Mouse (Mus musculus) forebrain, embryonic 14.5 days (tissue): Measurements from ENCODE around the gene Tmem92. TPM values are rescaled to one million over a fixed set of nuclear protein-coding genes. Genes with fewer than 3 reads are reported as not detected.
"Not testable (repeated sequence)": the region's sequence is repeated elsewhere in the genome, so short reads cannot be mapped to it uniquely, and the experiment has no call there.

Experiments used
- ATAC-seq: fragments of 200-750 bp; cut with Nextera tagmentation; 2 replicates; pipeline ENCODE4 v1.8.0; 2017; ENCODE audit warnings: mild to moderate bottlenecking, moderate library complexity
- DNase-seq: peaks from one replicate; pipeline ENCODE4 v3.0.0-alpha.2; 2015; ENCODE audit warnings: low spot score
- H3K27ac ChIP-seq: fragments of 300-500 bp; sonication (generic); 2 replicates; pipeline ENCODE4 v1.5.1; 2014; ENCODE audit warnings: low read depth, mild to moderate bottlenecking, control low read depth, low read length, moderate library complexity
- H3K27me3 ChIP-seq: fragments of 300-500 bp; sonication (generic); replicated peaks from 2 replicates; pipeline ENCODE4 v1.6.1; 2014; ENCODE audit warnings: low read length, control low read depth, mixed read lengths; ENCODE audit not compliant: control insufficient read depth, insufficient read depth
- H3K36me3 ChIP-seq: fragments of 300-500 bp; sonication (generic); 2 replicates; pipeline ENCODE4 v1.6.1; 2014; ENCODE audit warnings: low read length, control low read depth; ENCODE audit not compliant: control insufficient read depth, insufficient read depth
- H3K4me1 ChIP-seq: fragments of 300-500 bp; sonication (generic); 2 replicates; pipeline ENCODE4 v1.6.1; 2014; ENCODE audit warnings: antibody characterized with exemption, low read length, control low read depth; ENCODE audit not compliant: control insufficient read depth, insufficient read depth
- H3K4me2 ChIP-seq: fragments of 300-500 bp; sonication (generic); 2 replicates; pipeline ENCODE4 v1.6.1; 2014; ENCODE audit warnings: mild to moderate bottlenecking, control low read depth, low read length
- H3K4me3 ChIP-seq: fragments of 300-500 bp; sonication (generic); 2 replicates; pipeline ENCODE4 v1.5.1; 2014; ENCODE audit warnings: low read depth, low read length, control low read depth
- H3K9ac ChIP-seq: fragments of 300-500 bp; sonication (generic); 2 replicates; pipeline ENCODE4 v1.6.1; 2014; ENCODE audit warnings: mild to moderate bottlenecking, low read length, control low read depth, moderate library complexity
- H3K9me3 ChIP-seq: fragments of 300-500 bp; sonication (generic); replicated peaks from 2 replicates; pipeline ENCODE4 v1.6.1; 2016; ENCODE audit warnings: low read length, control low read depth, mixed read lengths; ENCODE audit not compliant: control insufficient read depth
- WGBS: fragments of 180-500 bp; shearing (Covaris S2); extraction: QIAGEN DNeasy Blood & Tissue Kit; methylation state at CpG from one replicate; pipeline ENCODE4 v1.1.7; 2014; 5-methylcytosine and 5-hydroxymethylcytosine counted together
- polyA plus RNA-seq: library from polyadenylated mRNA; unstranded; fragments of >200 nt; fragmentation: Nextera tagmentation; extraction: Ambion mirVana; gene quantifications from 2 replicates; pipeline ENCODE4 v1.2.1, GENCODE M21; 2014

Tmem92 gene
- not detected in 2 replicates for polyA plus RNA-seq

DNA sequence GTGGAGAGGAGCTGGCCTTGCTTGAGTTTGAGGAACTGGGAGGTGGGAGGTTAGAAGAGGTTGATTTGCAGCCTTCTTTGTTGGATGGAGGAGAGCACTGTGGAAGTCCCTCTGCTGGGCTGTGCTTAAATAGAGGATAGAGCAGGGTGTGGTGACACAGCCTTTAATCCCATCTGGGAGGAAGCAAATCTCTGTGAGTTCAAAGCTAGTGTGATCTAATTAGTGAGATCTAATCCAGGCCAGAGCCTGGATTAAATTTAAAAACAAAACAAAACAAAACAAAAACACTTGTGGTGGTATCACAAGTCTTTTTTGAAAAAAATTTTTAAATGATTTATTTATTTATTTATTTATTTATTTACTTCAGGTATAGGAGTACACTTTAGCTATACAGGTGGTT, at the start of gene Tmem92:
Gene Tmem92 (minus strand): TSS at position 101 of the 400 bp plus-strand sequence.
- Histone ChIP-seq H3K4me1 (no peaks in the 10 kb centered on the region), H3K27me3 (no peaks in the 10 kb centered on the region), H3K27ac (no peak within 1 kb of the TSS), H3K9ac (no peak within 1 kb of the TSS), H3K4me2 (no peak within 1 kb of the TSS), H3K4me3 (no peak within 1 kb of the TSS), H3K9me3 (no peaks in the 10 kb centered on the region), H3K36me3 (no peaks in the 10 kb centered on the region)
- DNase-seq (no peak), ATAC-seq (no peak)

DNA sequence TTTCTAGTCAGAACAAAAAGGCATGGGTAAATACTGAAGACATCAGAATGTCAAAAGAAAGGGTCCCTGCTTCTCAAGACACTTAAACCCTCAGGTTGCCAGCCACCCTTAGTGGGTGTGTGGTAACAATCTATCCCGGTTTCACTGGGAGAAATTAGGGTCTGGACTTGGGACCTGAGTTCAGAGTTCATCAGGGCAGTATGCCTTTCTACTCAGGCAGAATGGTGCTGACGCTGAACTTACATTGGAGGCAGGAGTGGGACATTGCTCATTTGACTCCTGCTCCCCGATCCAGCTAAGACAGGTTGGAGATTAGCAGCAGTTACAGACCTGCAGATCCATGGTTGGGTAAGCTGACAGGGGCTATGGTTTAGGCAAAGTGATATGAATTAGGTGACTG, 46.5 kb upstream of the Tmem92 start:
- no peak for DNase-seq
- H3K9ac ChIP-seq = no peak overlapping the region
- H3K4me2 ChIP-seq = no peak overlapping the region
- no peak for ATAC-seq
- H3K4me1 ChIP-seq = no peaks in the 10 kb centered on the region
- H3K27ac ChIP-seq = no peak overlapping the region
- 74% methylated on average over 3 of the region's 3 CpGs for WGBS
- no peak overlapping the region for H3K4me3 ChIP-seq
- H3K27me3 ChIP-seq = no peaks in the 10 kb centered on the region
- no peaks in the 10 kb centered on the region for H3K36me3 ChIP-seq
- H3K9me3 ChIP-seq = no peaks in the 10 kb centered on the region

DNA sequence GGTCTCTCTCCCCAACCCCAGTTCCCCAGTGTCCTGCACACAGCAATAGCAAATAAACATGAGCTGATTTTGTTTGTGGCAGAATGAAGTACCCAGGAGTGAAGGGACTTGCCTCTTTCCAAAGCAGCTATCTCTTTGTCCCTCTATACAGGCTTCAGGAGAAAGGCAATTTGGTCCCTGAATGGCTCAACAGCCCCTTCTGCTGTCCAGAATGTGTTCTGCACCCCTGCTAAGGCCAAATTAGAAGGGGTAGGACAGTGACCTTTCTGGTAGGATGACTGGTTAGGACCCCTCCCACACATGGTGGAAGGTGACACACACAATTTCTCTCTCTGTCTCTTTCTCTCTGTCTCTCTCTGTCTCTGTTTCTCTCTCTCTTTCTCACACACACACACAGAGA, 36.9 kb upstream of the Tmem92 start:
- not testable (repeated sequence) for DNase-seq, H3K9ac ChIP-seq, ATAC-seq

GRCm38 (mm10) chr11:94818946-94819345, 36.4 kb upstream of the Tmem92 start:
- H3K36me3 ChIP-seq, H3K4me3 ChIP-seq, H3K27ac ChIP-seq, H3K4me2 ChIP-seq, H3K9ac ChIP-seq, H3K4me1 ChIP-seq, H3K9me3 ChIP-seq, ATAC-seq, H3K27me3 ChIP-seq: not testable (repeated sequence)
- peak; percentile 11 for DNase-seq

More for the DNA sequence above, 36.9 kb upstream of the Tmem92 start:
- H3K9me3 ChIP-seq, H3K27me3 ChIP-seq, H3K4me1 ChIP-seq, H3K4me3 ChIP-seq, H3K27ac ChIP-seq, H3K36me3 ChIP-seq, H3K4me2 ChIP-seq: not testable (repeated sequence)

DNA sequence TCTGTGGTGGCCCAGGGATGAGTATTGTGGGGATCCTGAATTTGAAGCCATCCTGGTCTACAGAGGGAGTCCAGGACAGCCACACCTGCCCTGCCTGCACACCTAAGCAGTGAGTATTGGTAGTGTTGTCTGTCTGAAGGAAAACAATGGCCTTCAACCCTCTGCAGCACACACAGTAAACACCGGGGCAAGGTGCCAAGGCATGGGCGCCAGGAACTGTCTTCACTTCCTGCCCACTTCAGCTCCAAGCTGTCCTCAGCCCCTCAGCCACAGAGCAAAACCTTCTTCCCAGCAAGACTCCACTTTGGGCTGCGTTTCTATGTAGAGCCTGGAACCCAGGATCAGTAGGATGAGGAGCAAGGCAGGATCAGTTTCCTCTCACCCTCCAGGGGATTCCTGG, 29.0 kb upstream of the Tmem92 start:
- WGBS = 85% methylated on average over 2 of the region's 3 CpGs
- H3K9me3 ChIP-seq, H3K36me3 ChIP-seq, H3K27ac ChIP-seq, H3K4me2 ChIP-seq, H3K9ac ChIP-seq, H3K4me1 ChIP-seq, DNase-seq, H3K4me3 ChIP-seq, ATAC-seq, H3K27me3 ChIP-seq: not testable (repeated sequence)

DNA sequence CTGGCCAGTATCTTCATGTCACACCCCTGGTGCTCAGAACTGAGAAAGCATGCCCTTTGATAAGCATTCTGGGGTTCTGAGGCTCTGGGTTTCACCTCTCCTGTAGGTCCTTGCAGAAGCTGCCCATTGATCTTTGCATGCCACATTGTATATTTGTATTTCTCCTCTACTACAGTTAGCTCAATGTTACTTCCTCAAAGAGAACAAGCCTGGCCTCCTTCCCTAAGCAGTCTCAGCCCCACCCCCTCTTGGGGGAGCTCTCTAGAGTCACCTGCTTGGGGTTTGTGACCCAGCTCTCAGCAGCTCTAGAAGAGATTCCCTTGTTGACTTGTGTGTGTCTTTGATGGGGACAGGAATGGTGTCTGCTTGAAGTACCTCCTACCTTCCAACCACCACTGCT, 9.2 kb upstream of the Tmem92 start:
- H3K27me3 ChIP-seq = no peaks in the 10 kb centered on the region
- no peak overlapping the region for H3K4me3 ChIP-seq
- H3K36me3 ChIP-seq = no peaks in the 10 kb centered on the region
- no peak overlapping the region for H3K4me2 ChIP-seq
- H3K9me3 ChIP-seq = no peaks in the 10 kb centered on the region
- no peak overlapping the region for H3K9ac ChIP-seq
- ATAC-seq (no peak), DNase-seq (no peak)
- H3K4me1 ChIP-seq = no peaks in the 10 kb centered on the region
- no peak overlapping the region for H3K27ac ChIP-seq

DNA sequence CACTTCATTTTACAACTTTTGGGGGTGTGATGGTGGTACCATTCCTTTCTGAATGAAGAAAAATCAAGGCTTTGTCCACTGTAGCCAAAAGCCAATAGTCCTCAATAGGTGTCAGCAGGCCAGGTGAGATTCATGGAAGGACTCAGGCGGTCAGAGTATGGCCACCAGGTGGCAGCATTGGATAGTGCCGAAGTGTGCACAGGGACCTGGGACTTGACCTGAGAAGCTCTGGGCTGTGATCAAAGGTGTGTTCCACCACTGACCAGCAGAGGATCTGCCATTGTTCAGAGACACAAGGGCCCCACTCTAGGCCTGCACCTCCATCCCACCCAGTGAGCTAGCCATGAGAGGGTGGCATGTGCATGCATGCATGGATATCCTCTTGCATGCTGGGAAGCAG, 2.7 kb upstream of the Tmem92 start:
- Histone ChIP-seq H3K9ac (no peak overlapping the region), H3K4me1 (no peaks in the 10 kb centered on the region), H3K9me3 (no peaks in the 10 kb centered on the region), H3K27ac (no peak overlapping the region), H3K4me3 (no peak overlapping the region), H3K36me3 (no peaks in the 10 kb centered on the region), H3K4me2 (no peak overlapping the region), H3K27me3 (no peaks in the 10 kb centered on the region)
- 7% methylated on average over 2 of the region's 2 CpGs for WGBS
- DNase-seq (peak; percentile 46), ATAC-seq (no peak)

DNA sequence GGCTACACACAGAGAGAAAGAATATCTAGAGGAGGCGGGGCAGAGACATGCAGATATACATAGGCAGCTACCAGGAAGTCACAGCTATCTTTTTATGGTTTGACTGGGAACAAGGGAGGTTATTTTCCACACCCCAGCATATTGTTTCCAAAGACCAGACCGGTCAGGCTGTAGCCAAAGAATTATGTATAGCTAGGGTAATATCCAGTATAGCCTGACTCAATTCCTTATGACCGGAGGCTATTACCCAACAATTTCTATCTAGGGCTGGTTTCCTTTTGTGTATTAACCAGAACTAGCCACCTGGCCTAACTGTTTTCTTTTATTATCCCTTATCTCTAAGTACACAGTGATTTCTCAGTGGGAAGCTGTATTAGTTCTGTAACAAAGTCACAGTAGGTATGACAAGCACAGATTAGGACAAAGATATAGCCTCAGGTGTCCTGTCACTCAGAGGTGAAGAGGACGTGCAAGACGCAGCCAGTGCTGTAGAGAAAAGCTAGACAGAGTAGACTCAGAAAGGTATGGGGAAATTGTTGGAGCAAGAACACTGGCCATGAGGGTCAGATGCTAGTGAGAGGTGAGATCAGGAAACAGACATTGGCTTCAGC, 7.5 kb downstream of the Tmem92 start:
- Histone ChIP-seq H3K4me2 (no peak overlapping the region), H3K27me3 (no peaks in the 10 kb centered on the region), H3K9me3 (no peaks in the 10 kb centered on the region), H3K4me3 (no peak overlapping the region), H3K36me3 (no peaks in the 10 kb centered on the region), H3K27ac (no peak overlapping the region), H3K9ac (no peak overlapping the region), H3K4me1 (no peaks in the 10 kb centered on the region)
- WGBS = 90% methylated on average over 5 of the region's 5 CpGs
- ATAC-seq (no peak), DNase-seq (no peak)

DNA sequence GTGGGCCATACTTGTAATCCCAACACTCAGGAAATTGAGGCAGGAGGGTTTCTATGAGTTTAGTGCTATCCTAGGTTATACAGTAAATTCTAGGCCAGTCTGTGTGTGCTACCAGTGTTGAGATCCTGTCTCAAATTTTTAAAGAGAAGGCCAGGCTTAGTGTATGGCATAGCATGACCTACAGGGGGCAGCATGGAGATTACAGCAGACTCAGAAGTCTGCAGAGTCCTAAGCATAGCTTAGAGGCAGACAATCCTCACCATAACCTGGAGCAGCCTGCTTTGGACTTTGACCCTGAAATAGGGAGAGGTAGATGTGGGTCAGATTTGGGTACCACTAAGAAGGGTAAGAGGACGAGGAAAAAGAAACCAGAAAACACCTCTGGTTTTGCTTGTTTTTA, 8.7 kb downstream of the Tmem92 start:
- DNase-seq (peak; percentile 18), ATAC-seq (no peak)
- H3K27me3 ChIP-seq = no peaks in the 10 kb centered on the region
- H3K9me3 ChIP-seq = no peaks in the 10 kb centered on the region
- no peak overlapping the region for H3K4me3 ChIP-seq
- no peaks in the 10 kb centered on the region for H3K36me3 ChIP-seq
- H3K27ac ChIP-seq = no peak overlapping the region
- WGBS = 84% methylated on average over 1 of the region's 1 CpGs
- no peak overlapping the region for H3K9ac ChIP-seq
- no peak overlapping the region for H3K4me2 ChIP-seq
- no peaks in the 10 kb centered on the region for H3K4me1 ChIP-seq
